Mouse (Mus musculus) MEL (cell line): ENCODE measurements around the gene Usp40.

Experiments used
- CTCF ChIP-seq, 3 experiments: IDR thresholded peaks in 2 of 3; conservative IDR thresholded peaks in 1 of 3; 2 replicates each; pipeline ENCODE4 v1.5.1; 2011 to 2012; ENCODE audit warnings: low read length in 3 of 3, low read depth in 2 of 3, mild to moderate bottlenecking in 2 of 3, improper control_type of control experiment in 1 of 3, inconsistent platforms in 1 of 3, mixed read lengths in 1 of 3, moderate library complexity in 1 of 3; ENCODE audit not compliant: control insufficient read depth in 1 of 3, insufficient read depth in 1 of 3, poor library complexity in 1 of 3, severe bottlenecking in 1 of 3
- ELF1 ChIP-seq: IDR thresholded peaks from 2 replicates; pipeline ENCODE4 v1.6.1; 2014; ENCODE audit warnings: low read depth, mild to moderate bottlenecking, inconsistent platforms, low read length, improper control_type of control experiment, moderate library complexity
- MAFK ChIP-seq: IDR thresholded peaks from 2 replicates; pipeline ENCODE4 v1.6.1; 2011; ENCODE audit warnings: low read depth, mild to moderate bottlenecking, low read length, improper control_type of control experiment, borderline replicate concordance
- POLR2A ChIP-seq, 2 experiments: IDR thresholded peaks; 2 replicates each; pipeline ENCODE4 v1.6.1; 2011 to 2012; ENCODE audit warnings: low read length in 2 of 2, mild to moderate bottlenecking in 2 of 2, control low read depth in 1 of 2, improper control_type of control experiment in 1 of 2, low read depth in 1 of 2, moderate library complexity in 1 of 2; ENCODE audit not compliant: control insufficient read depth in 1 of 2, insufficient read depth in 1 of 2, poor library complexity in 1 of 2
- POLR2AphosphoS2 ChIP-seq: IDR thresholded peaks from 2 replicates; pipeline ENCODE4 v1.6.1; 2011; ENCODE audit warnings: low read length, improper control_type of control experiment
- TCF12 ChIP-seq: IDR thresholded peaks from 2 replicates; pipeline ENCODE4 v1.6.1; 2014; ENCODE audit warnings: low read depth, mild to moderate bottlenecking, inconsistent platforms, low read length, improper control_type of control experiment, moderate library complexity
- UBTF ChIP-seq: IDR thresholded peaks from 2 replicates; pipeline ENCODE4 v1.6.1; 2012; ENCODE audit warnings: low read depth, mild to moderate bottlenecking, inconsistent platforms, low read length, improper control_type of control experiment, moderate library complexity, borderline replicate concordance; ENCODE audit not compliant: insufficient read depth
- ZMIZ1 ChIP-seq: IDR thresholded peaks from 2 replicates; pipeline ENCODE4 v1.6.1; 2012; ENCODE audit warnings: low read depth, mild to moderate bottlenecking, inconsistent platforms, low read length, improper control_type of control experiment, moderate library complexity

- TF ChIP-seq TCF12, result no peak
- no peak for TF ChIP-seq POLR2A (IDR thresholded peaks at IDR 0.05; ENCODE audit: control insufficient read depth in 1 of 2, insufficient read depth in 1 of 2, low read depth in 1 of 2, low read length in 2 of 2, poor library complexity in 1 of 2)
- TF ChIP-seq ZMIZ1, result no peak
- no peak for TF ChIP-seq UBTF
- TF ChIP-seq ELF1, result no peak
- no peak for TF ChIP-seq MAFK
- TF ChIP-seq CTCF (IDR thresholded peaks at IDR 0.05 in 2 of 3, conservative IDR thresholded peaks at IDR 0.05 in 1 of 3; ENCODE audit: control insufficient read depth in 1 of 3, insufficient read depth in 1 of 3, low read depth in 2 of 3, low read length in 3 of 3, poor library complexity in 1 of 3, severe bottlenecking in 1 of 3), result no peak
- no peak for TF ChIP-seq POLR2AphosphoS2
Measured at GRCm38 (mm10) chr1:87982291-87982690, 26.1 kb downstream of the Usp40 start.
